ENCODE assay signal across 8 mouse cellular contexts in the genomic region with DNA sequence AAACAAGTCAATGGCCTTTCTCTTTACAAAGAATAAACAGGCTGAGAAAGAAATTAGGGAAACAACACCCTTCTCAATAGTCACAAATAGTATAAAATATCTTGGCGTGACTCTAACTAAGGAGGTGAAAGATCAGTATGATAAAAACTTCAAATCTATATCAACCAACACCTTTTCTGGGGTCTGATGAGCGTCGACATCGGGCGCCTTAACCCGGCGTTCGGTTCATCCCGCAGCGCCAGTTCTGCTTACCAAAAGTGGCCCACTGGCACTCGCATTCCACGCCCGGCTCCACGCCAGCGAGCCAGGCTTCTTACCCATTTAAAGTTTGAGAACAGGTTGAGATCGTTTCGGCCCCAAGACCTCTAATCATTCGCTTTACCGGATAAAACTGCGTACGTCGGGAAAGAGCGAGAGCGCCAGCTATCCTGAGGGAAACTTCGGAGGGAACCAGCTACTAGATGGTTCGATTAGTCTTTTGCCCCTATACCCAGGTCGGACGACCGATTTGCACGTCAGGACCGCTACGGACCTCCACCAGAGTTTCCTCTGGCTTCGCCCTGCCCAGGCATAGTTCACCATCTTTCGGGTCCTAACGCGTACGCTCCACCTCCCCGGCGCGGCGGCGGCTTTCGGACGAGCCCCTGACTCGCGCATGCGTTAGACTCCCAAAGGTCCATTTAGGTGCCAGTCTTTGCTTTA.
DNase-seq lines count a peak whose midpoint lies in the region; ATAC-seq lines count a peak whose summit lies in the region.
"Not testable (repeated sequence)": the region's sequence is repeated elsewhere in the genome, so short reads cannot be mapped to it uniquely, and the experiment has no call there.

No protein-coding gene starts in this region.

- not testable (repeated sequence) for H3K27me3 ChIP-seq in forebrain, embryonic 13.5 days; liver, embryonic 13.5 days; stomach, embryonic 15.5 days (replicated peaks)

- intact Hi-C loops in heart, postnatal 10 days (cut with DNase I), result not testable (repeated sequence)

- H3K4me2 ChIP-seq in forebrain, embryonic 13.5 days; liver, embryonic 13.5 days; stomach, embryonic 15.5 days: not testable (repeated sequence)

- not testable (repeated sequence) for H3K36me3 ChIP-seq in forebrain, embryonic 13.5 days (ENCODE audit: poor library complexity, severe bottlenecking); liver, embryonic 13.5 days; stomach, embryonic 15.5 days

- not testable (repeated sequence) for H3K9ac ChIP-seq in forebrain, embryonic 13.5 days; liver, embryonic 13.5 days; stomach, embryonic 15.5 days

- H3K4me1 ChIP-seq in forebrain, embryonic 13.5 days, result peaks cover 46% of the 10 kb centered on the region
- not testable (repeated sequence) for H3K4me1 ChIP-seq in liver, embryonic 13.5 days (replicated peaks); stomach, embryonic 15.5 days

- H3K4me3 ChIP-seq in forebrain, embryonic 13.5 days; liver, embryonic 13.5 days (replicated peaks); stomach, embryonic 15.5 days (replicated peaks): not testable (repeated sequence)

- WGBS in forebrain, embryonic 13.5 days, result 79% methylated on average over 47 of the region's 47 CpGs
- 66% methylated on average over 47 of the region's 47 CpGs for WGBS in liver, embryonic 13.5 days (ENCODE audit: insufficient replicate concordance)
- WGBS in stomach, embryonic 15.5 days, result 75% methylated on average over 47 of the region's 47 CpGs

- H3K9me3 ChIP-seq in forebrain, embryonic 13.5 days (replicated peaks); liver, embryonic 13.5 days (replicated peaks); stomach, embryonic 15.5 days: not testable (repeated sequence)

- peak; percentile 99 for DNase-seq in CD4-positive, CD25-positive, alpha-beta regulatory T cell, adult 2 months (ENCODE audit: low read depth, low spot score)
- peak; percentile 100 for DNase-seq in c-Kit-positive CD71-negative TER-119-negative erythroid progenitor cells, embryonic 14.5 days (ENCODE audit: low read depth)
- peak; percentile 98 to 100 for DNase-seq in heart, postnatal 10 days
- DNase-seq in kidney, postnatal 36 days, result peak; percentile 91 to 97
- DNase-seq in liver, embryonic 13.5 days, result peak; percentile 88
- peak; percentile 100 for DNase-seq in neural tube, embryonic 10.5 days (ENCODE audit: extremely low spot score, low spot score)

- ATAC-seq in forebrain, embryonic 13.5 days, result peak; percentile 99
- ATAC-seq in liver, embryonic 13.5 days (ENCODE audit: low read depth), result peak; percentile 100
- ATAC-seq in stomach, embryonic 15.5 days (ENCODE audit: insufficient read depth, low FRiP score, low read depth), result peak; percentile 100

- not testable (repeated sequence) for H3K27ac ChIP-seq in forebrain, embryonic 13.5 days; liver, embryonic 13.5 days; stomach, embryonic 15.5 days
